12 mouse cellular contexts compared by ENCODE assay signal in the genomic region with DNA sequence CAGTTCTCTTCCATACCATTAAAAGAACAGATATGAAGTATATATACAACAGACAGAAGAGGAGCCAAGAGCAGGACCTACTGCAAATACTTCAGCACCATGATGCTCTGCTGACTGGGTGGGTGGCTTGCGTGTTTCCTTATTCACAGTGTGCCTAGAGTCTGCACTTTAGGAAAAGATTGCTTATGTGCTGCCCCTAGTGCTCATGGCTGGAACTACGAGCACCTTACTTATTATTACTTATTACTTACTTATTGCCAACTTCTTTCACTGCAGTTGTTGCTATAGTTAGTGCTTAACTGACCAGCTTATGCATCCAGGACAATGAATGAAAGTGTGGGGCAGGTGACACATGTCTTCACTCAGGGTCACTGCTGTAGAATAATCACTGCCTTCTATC.
DNase-seq lines count a peak whose midpoint lies in the region; ATAC-seq and TF ChIP-seq lines count a peak whose summit lies in the region.
"Had no signal": no experiment of that assay in that cellular context is flagged by ENCODE, and none has a peak within 500 bp of the region (broad histone marks: within the 10 kb centered on the region; RNA-seq: fewer than 3 reads in every experiment).

No protein-coding gene starts in this region.

- TF ChIP-seq POLR2A in MEL (IDR thresholded peaks at IDR 0.05; ENCODE audit: control insufficient read depth in 1 of 2, insufficient read depth in 1 of 2, low read depth in 1 of 2, low read length in 2 of 2, poor library complexity in 1 of 2): no peak

- TF ChIP-seq RAD21 in MEL (IDR thresholded peaks at IDR 0.05; ENCODE audit: low read depth, low read length): peak; percentile 8

- ATAC-seq in liver, embryonic 14.5 days (ENCODE audit: insufficient read depth): no peak
- ATAC-seq in liver, embryonic 12.5 days: no peak
- no peak for ATAC-seq in limb, embryonic 11.5 days (ENCODE audit: insufficient number of reproducible peaks, low FRiP score, low TSS enrichment, low read depth)
- ATAC-seq: midbrain, embryonic 16.5 days had no signal

- peak; percentile 46 for TF ChIP-seq CTCF in liver, embryonic 14.5 days (IDR thresholded peaks at IDR 0.05; ENCODE audit: low read depth)
- peak in 2 of 3 experiments; percentile 47 to 48; a peak in 4 of 6 replicates for TF ChIP-seq CTCF in MEL (IDR thresholded peaks at IDR 0.05 in 2 of 3, conservative IDR thresholded peaks at IDR 0.05 in 1 of 3; ENCODE audit: control insufficient read depth in 1 of 3, insufficient read depth in 1 of 3, low read depth in 2 of 3, low read length in 3 of 3, poor library complexity in 1 of 3, severe bottlenecking in 1 of 3)

- no peaks in the 10 kb centered on the region for H3K79me2 ChIP-seq in MEL (ENCODE audit: control insufficient read depth, insufficient read depth, low read length, poor library complexity)

- no peak overlapping the region for H3K4me2 ChIP-seq in liver, embryonic 14.5 days (ENCODE audit: low read depth)
- no peak overlapping the region for H3K4me2 ChIP-seq in liver, embryonic 12.5 days
- no peak overlapping the region for H3K4me2 ChIP-seq in limb, embryonic 11.5 days (ENCODE audit: low read depth, severe bottlenecking)

- H3K27ac ChIP-seq in liver, embryonic 14.5 days: no peak overlapping the region
- no peak overlapping the region for H3K27ac ChIP-seq in liver, embryonic 12.5 days
- no peak overlapping the region for H3K27ac ChIP-seq in MEL (ENCODE audit: control insufficient read depth, low read depth, low read length)
- H3K27ac ChIP-seq in limb, embryonic 11.5 days (replicated peaks; ENCODE audit: low read depth, low read length): no peak overlapping the region

- H3K36me3 ChIP-seq in liver, embryonic 14.5 days (replicated peaks; ENCODE audit: control insufficient read depth, insufficient read depth, low read depth): no peaks in the 10 kb centered on the region
- no peaks in the 10 kb centered on the region for H3K36me3 ChIP-seq in liver, embryonic 12.5 days
- no peaks in the 10 kb centered on the region for H3K36me3 ChIP-seq in MEL (ENCODE audit: control insufficient read depth in 1 of 2, insufficient read depth in 2 of 2, low read length in 2 of 2)
- H3K36me3 ChIP-seq in limb, embryonic 11.5 days (ENCODE audit: control insufficient read depth, insufficient read depth, low read length): no peaks in the 10 kb centered on the region

- no peaks in the 10 kb centered on the region for H3K27me3 ChIP-seq in liver, embryonic 14.5 days (ENCODE audit: control insufficient read depth, insufficient read depth, low read length)
- no peaks in the 10 kb centered on the region for H3K27me3 ChIP-seq in liver, embryonic 12.5 days (replicated peaks)
- no peaks in the 10 kb centered on the region for H3K27me3 ChIP-seq in MEL (ENCODE audit: control insufficient read depth in 1 of 2, insufficient read depth in 2 of 2, low read length in 2 of 2)
- H3K27me3 ChIP-seq in limb, embryonic 11.5 days (ENCODE audit: control insufficient read depth, insufficient read depth, low read length): no peaks in the 10 kb centered on the region

- H3K4me3 ChIP-seq in liver, embryonic 14.5 days (ENCODE audit: insufficient read depth in 1 of 2, low read depth in 2 of 2, low read length in 2 of 2): no peak overlapping the region
- H3K4me3 ChIP-seq in liver, embryonic 12.5 days: no peak overlapping the region
- no peak overlapping the region for H3K4me3 ChIP-seq in MEL (ENCODE audit: control insufficient read depth in 1 of 2, insufficient read depth in 1 of 2, low read depth in 2 of 2, low read length in 2 of 2)
- H3K4me3 ChIP-seq in limb, embryonic 11.5 days (ENCODE audit: low read depth, low read length): no peak overlapping the region

- H3K9ac ChIP-seq in liver, embryonic 14.5 days (replicated peaks): no peak overlapping the region
- no peak overlapping the region for H3K9ac ChIP-seq in liver, embryonic 12.5 days
- no peak overlapping the region for H3K9ac ChIP-seq in MEL (ENCODE audit: control insufficient read depth, low read depth, low read length, poor library complexity, severe bottlenecking)
- H3K9ac ChIP-seq in limb, embryonic 11.5 days (ENCODE audit: low read length): no peak overlapping the region

- TF ChIP-seq EP300 in liver, embryonic 14.5 days (IDR thresholded peaks at IDR 0.05; ENCODE audit: low read depth): no peak
- no peak for TF ChIP-seq EP300 in MEL (IDR thresholded peaks at IDR 0.05; ENCODE audit: low read depth in 1 of 2, low read length in 2 of 2)

- DNase-seq in cerebellum, postnatal 10 days: peak; percentile 16 to 21
- DNase-seq in cerebellum, adult 9-11 months: no peak
- DNase-seq in liver, embryonic 14.5 days (ENCODE audit: low read depth in 3 of 3, low spot score in 3 of 3): peak in 1 of 3 experiments; percentile 1
- DNase-seq in MEL (ENCODE audit: low read depth, low spot score): peak; percentile 42
- DNase-seq in limb, embryonic 11.5 days (ENCODE audit: low spot score): peak; percentile 33
- no peak for DNase-seq in frontal cortex, postnatal 25 days (ENCODE audit: low spot score in 2 of 2)
- no peak for DNase-seq in gastrocnemius, postnatal 10 days
- DNase-seq: adrenal gland, adult 8-10 months; cerebellum, adult 9-10 months; layer of hippocampus, postnatal 36 days had no signal

- WGBS in liver, embryonic 14.5 days (ENCODE audit: insufficient replicate concordance): 61% methylated on average over 2 of the region's 2 CpGs
- 64% methylated on average over 2 of the region's 2 CpGs for WGBS in liver, embryonic 12.5 days (ENCODE audit: insufficient replicate concordance)
- 78% methylated on average over 2 of the region's 2 CpGs for WGBS in limb, embryonic 11.5 days

- no peaks in the 10 kb centered on the region for H3K9me3 ChIP-seq in liver, embryonic 14.5 days (ENCODE audit: control insufficient read depth, low read length)
- no peaks in the 10 kb centered on the region for H3K9me3 ChIP-seq in liver, embryonic 12.5 days (replicated peaks)
- H3K9me3 ChIP-seq in MEL (replicated peaks; ENCODE audit: insufficient read depth, low read length): no peaks in the 10 kb centered on the region
- H3K9me3 ChIP-seq in limb, embryonic 11.5 days (ENCODE audit: control insufficient read depth, low read length): no peaks in the 10 kb centered on the region; the same call in 1 of the 2 replicates

- H3K4me1 ChIP-seq in liver, embryonic 14.5 days (replicated peaks; ENCODE audit: control insufficient read depth in 2 of 2, insufficient read depth in 2 of 2, low read length in 1 of 2): no peaks in the 10 kb centered on the region
- no peaks in the 10 kb centered on the region for H3K4me1 ChIP-seq in liver, embryonic 12.5 days
- no peaks in the 10 kb centered on the region for H3K4me1 ChIP-seq in MEL (ENCODE audit: control insufficient read depth in 1 of 2, insufficient read depth in 2 of 2, low read length in 2 of 2)
- H3K4me1 ChIP-seq in limb, embryonic 11.5 days (ENCODE audit: control insufficient read depth, insufficient read depth, low read length): no peaks in the 10 kb centered on the region

TF ChIP-seq in MEL, 35 proteins besides CTCF, POLR2A, EP300 and RAD21:
- TF ChIP-seq RCOR1 (IDR thresholded peaks at IDR 0.05; ENCODE audit: low read depth, low read length): no peak
- no peak for TF ChIP-seq ZKSCAN1 (IDR thresholded peaks at IDR 0.05; ENCODE audit: low read depth, low read length)
- no peak for TF ChIP-seq ZC3H11A (IDR thresholded peaks at IDR 0.05; ENCODE audit: low read depth, low read length)
- no peak for TF ChIP-seq MAFK (IDR thresholded peaks at IDR 0.05; ENCODE audit: borderline replicate concordance, low read depth, low read length)
- no peak for TF ChIP-seq CHD1 (IDR thresholded peaks at IDR 0.05; ENCODE audit: low read depth, low read length)
- no peak for TF ChIP-seq HCFC1 (IDR thresholded peaks at IDR 0.05; ENCODE audit: low read depth, low read length)
- TF ChIP-seq TBP (IDR thresholded peaks at IDR 0.05; ENCODE audit: low read depth, low read length): peak; percentile 80; the same call in 1 of the 2 replicates
- TF ChIP-seq BHLHE40 (IDR thresholded peaks at IDR 0.05; ENCODE audit: borderline replicate concordance, low read depth, low read length): no peak
- TF ChIP-seq SMC3 (IDR thresholded peaks at IDR 0.05; ENCODE audit: low read depth, low read length): peak; percentile 15; the same call in 1 of the 2 replicates
- TF ChIP-seq JUND (IDR thresholded peaks at IDR 0.05; ENCODE audit: low read depth, low read length): no peak
- no peak for TF ChIP-seq SIN3A (IDR thresholded peaks at IDR 0.05; ENCODE audit: low read length)

Comparison
In these comparisons a context has a peak if more than half of its experiments do, and no peak if none do; other contexts are left out.
1. DNase-seq: peak in cerebellum, postnatal 10 days (2 of 2), MEL (single experiment) and limb, embryonic 11.5 days (single experiment); none in cerebellum, adult 9-11 months (single experiment), frontal cortex, postnatal 25 days (0 of 2) and gastrocnemius, postnatal 10 days (single experiment).